Mouse (Mus musculus): ENCODE data around the gene Zfp324.

GRCm38 (mm10) chr7:12998053-12998452 lies 32.4 kb downstream of the Zfp324 start, which contains the start of gene Slc27a5:
- TF ChIP-seq POLR2A (IDR thresholded peaks at IDR 0.05; ENCODE audit: borderline replicate concordance, extremely low read depth, insufficient read depth, insufficient read length, poor library complexity, severe bottlenecking): no peak
- no peak for TF ChIP-seq CTCF (IDR thresholded peaks at IDR 0.05; ENCODE audit: borderline replicate concordance, extremely low read depth, insufficient read depth, insufficient read length)

All from brain, embryonic 14.5 days (tissue).